Mouse (Mus musculus): Measurements from ENCODE around the gene Zscan4c. TPM values are rescaled to one million over a fixed set of nuclear protein-coding genes. Genes with fewer than 3 reads are reported as not detected.
"Not testable (repeated sequence)": the region's sequence is repeated elsewhere in the genome, so short reads cannot be mapped to it uniquely, and the experiment has no call there.

Zscan4c gene
- not detected for total RNA-seq (2021)
- long read RNA-seq, result 0 reads

- DNase-seq (ENCODE audit: low spot score in 2 of 2), result not testable (repeated sequence)
Measured at GRCm38 (mm10) chr7:11005445-11005844, at the start of gene Zscan4c. TSS of gene Zscan4c (plus strand) at chr7:11005745.

Small RNAs within 50 kb of the gene (microRNA-seq; reads per million reads assigned to microRNA genes)
- 0 reads per million in 2 experiments for gene Mir297-1

Other genes with a start within 250 kb of the Zscan4c start
- not detected for gene Zscan4b, start 100.7 kb upstream of the Zscan4c start, total RNA-seq (2021)
- not detected for gene Zscan4-ps1, start 63.9 kb downstream of the Zscan4c start, total RNA-seq (2021)
- gene Zscan4d, start 160.4 kb downstream of the Zscan4c start, total RNA-seq (2021), result not detected